Mouse (Mus musculus) forebrain, embryonic 12.5 days (tissue): ENCODE results near the gene Gm20388. TPM values are rescaled to one million over a fixed set of nuclear protein-coding genes. Genes with fewer than 3 reads are reported as not detected.

Experiments used
- ATAC-seq: fragments of 200-750 bp; cut with Nextera tagmentation; 2 replicates; pipeline ENCODE4 v1.8.0; 2017; ENCODE audit warnings: moderate TSS enrichment; ENCODE audit not compliant: low FRiP score
- H3K27ac ChIP-seq: fragments of 300-500 bp; sonication (generic); 2 replicates; pipeline ENCODE4 v1.5.1; 2016; ENCODE audit warnings: mild to moderate bottlenecking
- H3K27me3 ChIP-seq: fragments of 300-500 bp; sonication (generic); 2 replicates; pipeline ENCODE4 v1.6.1; 2016; ENCODE audit warnings: mild to moderate bottlenecking
- H3K36me3 ChIP-seq: fragments of 300-500 bp; sonication (generic); replicated peaks from 2 replicates; pipeline ENCODE4 v1.6.1; 2016; ENCODE audit warnings: mild to moderate bottlenecking
- H3K4me1 ChIP-seq: fragments of 300-500 bp; sonication (generic); 2 replicates; pipeline ENCODE4 v1.6.1; 2016
- H3K4me2 ChIP-seq: fragments of 300-500 bp; sonication (generic); 2 replicates; pipeline ENCODE4 v1.6.1; 2016; ENCODE audit warnings: mild to moderate bottlenecking, moderate library complexity
- H3K4me3 ChIP-seq: fragments of 300-500 bp; sonication (generic); replicated peaks from 2 replicates; pipeline ENCODE4 v1.5.1; 2016; ENCODE audit warnings: mild to moderate bottlenecking
- H3K9ac ChIP-seq: fragments of 300-500 bp; sonication (generic); 2 replicates; pipeline ENCODE4 v1.6.1; 2016; ENCODE audit warnings: mild to moderate bottlenecking
- H3K9me3 ChIP-seq: fragments of 300-500 bp; sonication (generic); 2 replicates; pipeline ENCODE4 v1.6.1; 2016
- WGBS: fragments of 180-500 bp; shearing (Covaris S2); methylation state at CpG from one replicate; pipeline ENCODE4 v1.1.7; 2016; 5-methylcytosine and 5-hydroxymethylcytosine counted together
- polyA plus RNA-seq: library from polyadenylated mRNA; unstranded; fragments of >200 nt; fragmentation: Nextera tagmentation; extraction: Ambion mirVana; gene quantifications from 2 replicates; pipeline ENCODE4 v1.2.1, GENCODE M21; 2016

Gene Gm20388
- polyA plus RNA-seq, 1 experiment from 2014 or later: not detected

DNA sequence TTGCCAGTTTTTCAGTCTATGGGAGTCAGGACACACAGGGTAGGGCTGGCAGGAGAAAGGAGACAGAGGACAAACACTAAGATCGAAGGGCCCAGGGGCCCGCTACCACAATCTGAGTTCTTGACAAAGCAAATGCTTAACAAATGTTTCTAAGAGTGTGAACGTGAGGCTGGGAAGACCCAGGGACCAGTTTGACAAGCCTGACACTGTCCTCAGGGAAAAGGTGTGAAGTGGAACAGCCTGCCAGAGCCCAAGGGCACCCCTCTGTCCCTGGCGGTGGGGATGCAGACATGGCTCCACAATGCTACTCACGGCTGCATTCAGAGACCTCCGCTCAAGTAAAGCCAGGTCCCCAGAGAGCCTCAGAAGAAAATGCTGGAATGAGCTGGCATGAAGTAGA, 4195.2 kb downstream of the Gm20388 start:
- Histone ChIP-seq H3K4me1 (no peaks in the 10 kb centered on the region), H3K36me3 (no peaks in the 10 kb centered on the region), H3K9me3 (no peaks in the 10 kb centered on the region), H3K27ac (no peak overlapping the region), H3K4me3 (no peak overlapping the region), H3K27me3 (no peaks in the 10 kb centered on the region), H3K4me2 (no peak overlapping the region), H3K9ac (no peak overlapping the region)
- 79% methylated on average over 6 of the region's 6 CpGs for WGBS
- ATAC-seq: no peak

DNA sequence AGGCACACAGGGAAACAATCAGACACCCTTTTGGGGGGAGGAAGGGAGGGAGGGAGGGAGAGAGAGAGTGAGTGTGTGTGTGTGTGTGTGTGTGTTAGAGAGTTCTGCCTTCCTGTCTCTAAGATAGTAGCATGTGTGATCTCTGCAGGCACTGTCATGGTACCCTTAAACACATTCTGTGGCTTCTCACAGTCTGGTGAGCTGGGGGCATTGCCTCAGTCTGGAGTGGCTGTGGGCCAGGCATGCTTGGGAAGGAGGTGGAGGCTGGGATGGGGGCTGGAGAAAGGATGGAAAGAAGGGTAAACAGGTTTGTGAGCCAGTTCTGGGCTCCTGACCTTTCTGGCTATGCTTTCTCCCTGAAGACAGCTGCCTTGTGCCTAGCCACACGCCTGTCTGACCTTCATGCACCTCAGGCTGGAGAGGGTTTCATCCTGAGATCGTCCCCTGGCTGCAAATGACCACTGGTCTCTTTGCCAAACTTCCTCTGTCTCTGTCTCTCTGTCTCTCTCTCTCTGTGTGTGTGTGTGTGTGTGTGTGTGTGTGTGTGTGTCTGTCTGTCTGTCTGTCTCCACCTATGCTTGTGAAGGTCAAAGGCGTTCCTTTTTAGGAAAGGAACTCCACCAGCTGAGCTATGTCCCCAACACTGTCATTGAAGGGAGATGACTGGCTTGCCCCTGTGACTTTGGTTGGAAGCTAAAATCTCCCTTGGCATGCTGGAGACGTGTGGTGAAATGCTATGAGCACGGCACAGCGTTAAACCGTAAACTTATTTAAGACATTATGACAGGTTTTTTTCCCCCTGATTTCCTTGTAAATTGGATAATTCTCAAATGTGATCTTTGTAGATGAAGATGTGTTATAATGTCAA, 4195.9 kb downstream of the Gm20388 start:
- 91% methylated on average over 7 of the region's 7 CpGs for WGBS
- Histone ChIP-seq H3K36me3 (no peaks in the 10 kb centered on the region), H3K27ac (no peak overlapping the region), H3K9ac (no peak overlapping the region), H3K4me2 (no peak overlapping the region), H3K4me3 (no peak overlapping the region), H3K9me3 (no peaks in the 10 kb centered on the region), H3K27me3 (no peaks in the 10 kb centered on the region), H3K4me1 (no peaks in the 10 kb centered on the region)
- no peak for ATAC-seq

DNA sequence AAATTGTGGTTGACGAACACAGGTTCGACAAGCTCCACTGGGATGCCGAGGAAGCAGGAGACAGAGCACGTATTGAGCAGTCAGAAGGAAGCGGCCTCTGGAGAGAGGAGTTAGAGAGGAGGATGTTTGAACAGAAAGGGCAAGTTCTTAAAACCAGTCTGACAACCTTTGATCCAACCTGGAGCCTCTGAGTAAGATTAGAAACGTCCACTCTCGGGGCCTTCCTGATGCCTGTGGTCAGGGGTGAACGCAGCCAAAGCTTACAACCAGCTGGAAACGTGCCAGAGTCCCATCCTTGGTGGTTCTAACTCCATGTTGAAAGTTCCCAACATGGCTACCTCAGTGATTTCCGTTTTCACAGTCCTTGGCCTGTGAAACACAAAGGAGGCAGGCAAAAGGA, 4202.5 kb downstream of the Gm20388 start:
- H3K4me3 ChIP-seq: no peak overlapping the region
- H3K27me3 ChIP-seq: no peaks in the 10 kb centered on the region
- no peak for ATAC-seq
- H3K27ac ChIP-seq: no peak overlapping the region
- H3K9ac ChIP-seq: no peak overlapping the region
- H3K4me1 ChIP-seq: no peaks in the 10 kb centered on the region
- 83% methylated on average over 10 of the region's 10 CpGs for WGBS
- no peak overlapping the region for H3K4me2 ChIP-seq
- no peaks in the 10 kb centered on the region for H3K36me3 ChIP-seq
- H3K9me3 ChIP-seq: peaks cover 9% of the 10 kb centered on the region; the same call in 1 of the 2 replicates

DNA sequence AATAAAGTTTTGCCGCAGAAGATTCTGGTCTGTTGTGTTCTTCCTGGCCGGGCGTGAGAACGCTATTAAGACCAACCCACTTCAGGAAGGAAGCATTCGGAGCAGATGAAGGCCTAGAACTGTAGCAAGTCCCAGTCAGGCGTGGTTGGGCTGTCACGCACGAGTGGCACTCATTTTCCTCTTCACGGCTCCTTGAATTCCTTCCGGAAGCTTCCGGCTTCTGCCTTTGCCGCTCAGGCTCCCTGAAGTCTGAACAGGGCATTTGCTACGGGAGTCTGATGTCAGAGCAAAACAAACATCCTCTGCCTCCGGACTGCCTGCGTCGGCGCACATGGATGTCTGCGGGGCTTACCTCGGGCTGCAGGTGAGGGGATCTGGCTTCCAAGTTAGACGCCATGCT, 4214.6 kb downstream of the Gm20388 start:
- no peak overlapping the region for H3K4me3 ChIP-seq
- no peak overlapping the region for H3K4me2 ChIP-seq
- no peak overlapping the region for H3K27ac ChIP-seq
- no peaks in the 10 kb centered on the region for H3K36me3 ChIP-seq
- H3K9ac ChIP-seq: no peak overlapping the region
- H3K4me1 ChIP-seq: no peaks in the 10 kb centered on the region
- peaks cover 4% of the 10 kb centered on the region for H3K9me3 ChIP-seq
- H3K27me3 ChIP-seq: no peaks in the 10 kb centered on the region
- 96% methylated on average over 20 of the region's 20 CpGs for WGBS
- no peak for ATAC-seq

DNA sequence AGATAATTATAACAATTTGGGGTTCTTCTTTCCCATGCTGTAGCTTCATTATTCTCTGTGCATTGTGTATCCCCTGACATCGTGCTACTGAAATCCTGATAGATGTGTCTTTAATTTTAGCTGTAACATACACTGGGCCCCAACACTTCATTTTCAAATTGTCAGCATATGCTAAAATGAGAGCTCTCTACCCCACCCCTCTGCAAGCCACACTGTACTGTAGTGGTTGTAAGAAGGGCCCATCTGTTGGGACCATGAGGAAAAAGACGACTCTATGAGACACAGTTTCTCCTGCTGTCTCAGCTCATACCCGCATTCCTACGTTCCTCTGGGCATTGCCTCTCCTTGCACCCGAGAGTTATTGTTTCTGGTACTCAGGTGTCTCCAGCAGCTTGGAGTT, 4226.6 kb downstream of the Gm20388 start:
- Histone ChIP-seq H3K27ac (no peak overlapping the region), H3K4me1 (peaks cover 28% of the 10 kb centered on the region), H3K9ac (no peak overlapping the region), H3K4me2 (no peak overlapping the region), H3K9me3 (no peaks in the 10 kb centered on the region), H3K27me3 (peaks cover 45% of the 10 kb centered on the region), H3K4me3 (no peak overlapping the region), H3K36me3 (no peaks in the 10 kb centered on the region)
- ATAC-seq: no peak
- WGBS: 78% methylated on average over 5 of the region's 5 CpGs

DNA sequence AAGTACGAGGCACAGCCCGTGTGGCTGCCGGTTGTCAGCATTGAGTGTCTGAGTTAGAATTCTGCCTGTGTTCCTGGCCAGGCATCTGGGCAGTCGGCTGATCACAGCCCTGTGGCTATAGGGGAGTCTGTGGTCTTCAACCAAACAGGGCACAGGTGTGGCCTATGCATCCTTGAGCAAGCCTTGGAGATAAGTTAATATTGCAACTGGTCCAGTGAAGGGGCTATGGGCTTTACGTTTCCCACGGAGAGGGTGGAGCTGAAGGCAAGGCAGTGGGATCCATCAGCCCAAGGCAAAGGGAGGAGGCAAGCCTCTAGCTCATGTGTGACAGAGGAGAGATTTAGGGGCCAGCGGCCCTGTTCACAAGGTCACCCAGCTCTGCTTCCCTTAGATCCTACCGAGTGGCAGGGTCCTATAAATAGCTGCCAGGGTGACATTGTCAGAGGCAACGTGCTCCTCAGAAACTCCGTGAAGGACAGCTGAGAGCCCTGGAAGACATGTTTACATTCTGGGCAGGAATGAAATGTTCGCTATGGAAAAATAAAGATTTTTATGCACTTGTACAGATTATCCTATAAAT, 4229.7 kb downstream of the Gm20388 start:
- 43% methylated on average over 11 of the region's 11 CpGs for WGBS
- H3K9ac ChIP-seq: no peak overlapping the region

DNA sequence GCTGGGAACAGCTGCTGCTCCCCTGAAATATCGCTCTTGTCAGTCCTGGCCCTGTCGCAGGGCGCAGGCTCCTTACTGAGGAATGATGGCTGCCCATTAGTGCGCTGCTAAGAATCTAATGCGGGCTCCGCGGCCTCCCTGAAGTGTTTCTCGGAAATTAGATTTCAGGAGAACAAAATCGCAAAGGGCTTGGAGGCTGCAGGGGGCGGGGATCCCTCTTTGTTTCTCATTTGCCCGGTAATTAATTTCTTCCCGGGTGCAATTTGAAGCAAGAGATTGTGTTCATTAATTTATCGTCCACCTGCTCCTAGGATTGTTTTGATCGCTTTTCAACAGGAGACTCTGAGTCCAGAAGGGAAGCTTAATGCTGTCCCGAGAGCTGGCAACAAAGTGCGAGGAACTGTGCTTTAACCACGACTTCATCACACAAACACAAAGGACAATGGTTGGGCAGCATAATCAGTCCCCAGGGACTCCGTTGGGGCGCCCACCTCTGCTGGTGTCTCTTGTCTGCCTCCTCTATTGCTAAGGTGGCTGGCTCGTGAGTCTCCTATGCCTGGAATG, 4230.3 kb downstream of the Gm20388 start:
- Histone ChIP-seq H3K36me3 (no peaks in the 10 kb centered on the region), H3K9me3 (no peaks in the 10 kb centered on the region), H3K9ac (no peak overlapping the region), H3K4me1 (peaks cover 43% of the 10 kb centered on the region), H3K4me3 (no peak overlapping the region), H3K27ac (peak overlapping the region; percentile 83), H3K27me3 (peaks cover 75% of the 10 kb centered on the region), H3K4me2 (peak overlapping the region; percentile 42)
- peak; percentile 70 for ATAC-seq
- WGBS: 9% methylated on average over 20 of the region's 20 CpGs

More for the DNA sequence above, 4229.7 kb downstream of the Gm20388 start:
- H3K4me3 ChIP-seq: no peak overlapping the region
- peaks cover 43% of the 10 kb centered on the region for H3K4me1 ChIP-seq
- peak overlapping the region; percentile 42 for H3K4me2 ChIP-seq
- H3K36me3 ChIP-seq: no peaks in the 10 kb centered on the region
- H3K27ac ChIP-seq: peak overlapping the region; percentile 83
- H3K27me3 ChIP-seq: peaks cover 70% of the 10 kb centered on the region
- ATAC-seq: 0 out of 2 replicates have a peak, but pooled peaks have one; percentile 14
- H3K9me3 ChIP-seq: no peaks in the 10 kb centered on the region

DNA sequence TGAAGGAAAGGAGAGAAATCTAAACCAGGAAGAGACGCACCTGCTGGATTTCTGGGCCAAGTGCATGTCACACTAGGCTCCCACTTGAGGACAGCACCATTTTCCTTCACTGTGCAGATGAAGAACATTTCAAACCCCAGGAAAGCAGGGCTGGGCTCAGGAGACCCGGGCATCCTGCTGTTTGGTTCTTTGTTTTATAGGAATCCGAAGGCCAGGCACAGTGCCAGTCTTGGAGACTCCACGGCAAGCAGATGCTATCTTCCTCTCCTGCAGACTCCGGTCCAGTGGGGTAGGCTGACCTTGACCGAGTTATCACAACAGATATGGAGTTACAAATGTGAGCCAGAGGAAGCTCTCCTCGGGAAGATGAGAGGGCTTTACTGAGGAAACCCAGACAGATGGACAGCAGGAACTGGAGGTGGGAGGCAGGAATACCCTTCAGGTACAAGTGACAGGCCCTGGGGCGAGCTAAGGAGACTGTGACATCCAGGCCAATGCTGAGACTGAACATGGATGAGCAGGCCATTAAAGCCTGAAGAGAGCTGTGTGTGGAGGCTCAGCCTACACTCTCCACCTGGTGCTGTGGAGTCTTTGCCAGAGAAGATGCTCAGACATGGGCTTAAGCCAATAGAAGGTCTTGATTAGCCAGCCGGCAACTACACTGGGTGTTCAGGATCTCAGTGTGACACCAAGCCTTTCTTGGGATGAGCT, 4231.2 kb downstream of the Gm20388 start:
- H3K4me2 ChIP-seq: no peak overlapping the region
- no peaks in the 10 kb centered on the region for H3K36me3 ChIP-seq
- 50% methylated on average over 9 of the region's 9 CpGs for WGBS
- no peaks in the 10 kb centered on the region for H3K9me3 ChIP-seq
- H3K27me3 ChIP-seq: peaks cover 80% of the 10 kb centered on the region
- no peak overlapping the region for H3K9ac ChIP-seq
- no peak for ATAC-seq
- H3K4me3 ChIP-seq: no peak overlapping the region
- H3K4me1 ChIP-seq: peaks cover 43% of the 10 kb centered on the region
- peak overlapping the region; percentile 83 for H3K27ac ChIP-seq

DNA sequence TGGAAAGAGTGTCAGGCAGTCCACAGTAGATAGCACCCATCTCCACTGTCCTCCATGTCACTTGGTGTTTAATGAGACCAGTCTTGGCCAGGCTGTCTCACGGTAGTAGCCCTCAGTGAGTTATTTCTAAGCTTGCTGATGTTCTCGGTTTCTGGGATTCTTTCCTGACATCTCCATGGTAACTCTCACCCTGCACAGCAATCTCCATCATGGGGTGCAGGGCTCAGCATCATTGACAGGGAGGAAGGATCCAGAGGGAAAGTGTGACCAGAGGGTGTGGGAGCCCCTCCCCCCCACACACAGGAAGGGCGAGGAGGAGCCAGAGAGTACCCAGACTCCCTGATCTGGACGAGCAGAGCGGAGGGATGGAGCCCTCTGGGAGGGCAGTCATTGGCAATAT, 4232.4 kb downstream of the Gm20388 start:
- 54% methylated on average over 5 of the region's 5 CpGs for WGBS
- no peaks in the 10 kb centered on the region for H3K9me3 ChIP-seq
- H3K36me3 ChIP-seq: no peaks in the 10 kb centered on the region
- peaks cover 37% of the 10 kb centered on the region for H3K4me1 ChIP-seq
- ATAC-seq: no peak
- no peak overlapping the region for H3K9ac ChIP-seq
- peaks cover 68% of the 10 kb centered on the region for H3K27me3 ChIP-seq
- no peak overlapping the region for H3K27ac ChIP-seq
- no peak overlapping the region for H3K4me3 ChIP-seq
- no peak overlapping the region for H3K4me2 ChIP-seq

DNA sequence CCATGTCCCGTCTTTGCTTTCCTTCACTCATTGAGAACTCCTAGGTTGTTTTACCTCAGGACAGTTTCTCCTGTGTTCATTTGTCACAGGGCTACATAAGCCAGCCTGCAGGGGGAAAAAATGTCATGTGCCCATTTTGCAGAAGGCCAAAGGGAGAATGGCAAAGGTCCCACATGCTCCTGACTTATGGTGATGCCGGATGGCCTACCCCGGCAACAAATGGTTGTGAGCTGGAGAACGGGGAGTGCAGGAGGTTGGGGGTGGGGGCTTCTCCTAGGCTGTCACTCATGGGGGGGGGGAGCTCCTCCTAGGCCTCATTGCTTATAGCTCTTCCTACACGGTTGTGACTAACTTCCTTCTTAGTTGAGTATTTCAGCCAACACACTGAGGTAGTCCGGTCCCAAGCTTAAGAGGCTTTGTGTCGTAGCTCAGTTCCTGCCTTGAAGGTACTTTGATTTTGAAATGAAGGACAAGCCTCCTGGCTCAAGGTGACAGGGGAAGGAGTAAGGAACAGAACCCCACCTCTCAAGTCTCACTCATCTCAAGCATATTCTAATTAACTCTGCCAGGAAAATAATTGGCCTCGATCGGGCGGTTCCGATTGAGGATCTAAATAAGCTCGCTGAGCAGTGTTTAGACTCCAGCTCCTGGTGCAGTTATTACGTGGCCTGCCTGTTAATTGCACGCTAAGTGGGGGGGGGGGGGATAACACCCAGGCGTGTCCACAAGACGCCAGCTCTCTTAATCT, 4233.4 kb downstream of the Gm20388 start:
- ATAC-seq: no peak
- no peak overlapping the region for H3K9ac ChIP-seq
- no peak overlapping the region for H3K4me3 ChIP-seq
- peaks cover 60% of the 10 kb centered on the region for H3K27me3 ChIP-seq
- 60% methylated on average over 16 of the region's 16 CpGs for WGBS
- no peaks in the 10 kb centered on the region for H3K9me3 ChIP-seq
- peaks cover 37% of the 10 kb centered on the region for H3K4me1 ChIP-seq
- no peak overlapping the region for H3K27ac ChIP-seq
- H3K4me2 ChIP-seq: peak overlapping the region; percentile 21; the same call in 1 of the 2 replicates
- H3K36me3 ChIP-seq: no peaks in the 10 kb centered on the region

DNA sequence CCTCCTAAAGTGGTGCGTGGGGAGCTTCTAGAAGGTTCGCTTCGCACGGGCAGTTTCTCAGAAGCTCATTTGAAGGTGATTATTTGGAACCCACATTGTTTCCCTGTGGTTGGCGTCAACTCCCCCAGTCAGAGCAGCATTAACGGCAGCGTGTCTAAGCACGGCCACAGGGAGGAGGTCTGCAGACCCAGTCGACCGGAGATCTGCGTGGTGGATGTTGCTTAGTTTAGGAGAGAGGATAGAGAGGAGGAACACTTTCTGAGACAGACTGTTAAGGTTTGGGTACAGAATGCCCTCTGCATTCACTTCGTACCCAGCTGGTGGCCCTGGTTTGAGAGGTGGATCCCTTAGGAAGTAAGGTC, 4234.0 kb downstream of the Gm20388 start:
- Histone ChIP-seq H3K9ac (no peak overlapping the region), H3K4me2 (peak overlapping the region; percentile 21; the same call in 1 of the 2 replicates), H3K27me3 (peaks cover 55% of the 10 kb centered on the region), H3K27ac (no peak overlapping the region), H3K4me3 (no peak overlapping the region), H3K4me1 (peaks cover 37% of the 10 kb centered on the region), H3K36me3 (no peaks in the 10 kb centered on the region), H3K9me3 (no peaks in the 10 kb centered on the region)
- ATAC-seq: no peak
- WGBS: 52% methylated on average over 12 of the region's 12 CpGs

DNA sequence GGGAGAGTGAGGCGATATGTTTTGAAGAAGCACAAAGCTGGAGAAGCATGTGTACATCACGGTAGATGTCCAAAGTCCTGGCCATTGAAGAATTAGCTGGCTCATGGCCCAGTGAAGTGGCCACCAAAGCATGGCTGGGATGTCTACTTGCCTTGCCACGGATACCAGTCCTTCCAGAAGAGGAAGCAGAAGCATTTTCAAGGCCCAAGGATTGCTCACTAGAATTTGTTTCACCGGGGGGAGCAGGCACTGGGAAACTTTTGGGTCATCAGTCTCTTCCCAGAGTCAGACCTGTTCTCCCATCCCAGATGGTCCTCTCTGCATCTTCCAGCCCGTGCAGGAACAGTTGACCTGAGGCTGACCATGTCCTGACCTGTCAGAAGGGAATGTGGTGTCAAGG, 4235.6 kb downstream of the Gm20388 start:
- Histone ChIP-seq H3K4me2 (no peak overlapping the region), H3K27ac (no peak overlapping the region), H3K9ac (no peak overlapping the region), H3K4me1 (peaks cover 22% of the 10 kb centered on the region), H3K36me3 (no peaks in the 10 kb centered on the region), H3K27me3 (peaks cover 48% of the 10 kb centered on the region), H3K4me3 (no peak overlapping the region), H3K9me3 (no peaks in the 10 kb centered on the region)
- 91% methylated on average over 5 of the region's 5 CpGs for WGBS
- no peak for ATAC-seq
